Mouse (Mus musculus): ENCODE measurements at regions not wholly inside any gene's neighbourhood (a gene's known extent, or its start where the extent isn't known, plus 50 kb on each side); places are given as distances from the start of the nearest gene placed in this dataset.
"Not testable (repeated sequence)": the region's sequence is repeated elsewhere in the genome, so short reads cannot be mapped to it uniquely, and the experiment has no call there.

- DNase-seq (ENCODE audit: low spot score): peak; percentile 19
Measured at GRCm38 (mm10) chr6:16765354-16765753, 132.9 kb downstream of the Tfec start.

GRCm38 (mm10) chr6:16764707-16765106 lies 133.5 kb downstream of the Tfec start:
- peak; percentile 68 for DNase-seq (ENCODE audit: low spot score)

- DNase-seq (ENCODE audit: low spot score): not testable (repeated sequence)
Measured at GRCm38 (mm10) chr6:16755044-16755443, 143.2 kb downstream of the Tfec start.

- DNase-seq (ENCODE audit: low spot score): no peak
Measured at GRCm38 (mm10) chr6:16733184-16733583, 165.1 kb downstream of the Tfec start.

GRCm38 (mm10) chr6:16732095-16732494 lies 166.1 kb downstream of the Tfec start:
- no peak for DNase-seq (ENCODE audit: low spot score)

- DNase-seq (ENCODE audit: low spot score): peak; percentile 78
Measured at GRCm38 (mm10) chr6:16727256-16727890, 170.9 kb downstream of the Tfec start.

- DNase-seq (ENCODE audit: low spot score): no peak
Measured at GRCm38 (mm10) chr6:16725256-16725655, 173.0 kb downstream of the Tfec start.

- no peak for DNase-seq (ENCODE audit: low spot score)
Measured at GRCm38 (mm10) chr6:16704496-16704895, 193.7 kb downstream of the Tfec start.

GRCm38 (mm10) chr6:16703412-16703746 lies 194.9 kb downstream of the Tfec start:
- no peak for DNase-seq (ENCODE audit: low spot score)

GRCm38 (mm10) chr6:16702706-16703411 lies 195.4 kb downstream of the Tfec start:
- no peak for DNase-seq (ENCODE audit: low spot score)

- no peak for DNase-seq (ENCODE audit: low spot score)
Measured at GRCm38 (mm10) chr6:16697285-16697684, 201.0 kb downstream of the Tfec start.

GRCm38 (mm10) chr6:16668004-16668403 lies 230.2 kb downstream of the Tfec start:
- peak; percentile 84 for DNase-seq (ENCODE audit: low spot score)

GRCm38 (mm10) chr6:16667241-16667640 lies 231.0 kb downstream of the Tfec start:
- peak; percentile 72 for DNase-seq (ENCODE audit: low spot score)

- no peak for DNase-seq (ENCODE audit: low spot score)
Measured at GRCm38 (mm10) chr6:16646269-16646668, 252.0 kb downstream of the Tfec start.

- DNase-seq (ENCODE audit: low spot score): no peak
Measured at GRCm38 (mm10) chr6:16643519-16643918, 254.7 kb downstream of the Tfec start.

- DNase-seq (ENCODE audit: low spot score): no peak
Measured at GRCm38 (mm10) chr6:16636736-16637304, 261.4 kb downstream of the Tfec start.

GRCm38 (mm10) chr6:16636108-16636507 lies 262.1 kb downstream of the Tfec start:
- peak; percentile 48 for DNase-seq (ENCODE audit: low spot score)

- DNase-seq (ENCODE audit: low spot score): peak; percentile 36
Measured at GRCm38 (mm10) chr6:16607393-16608023, 290.7 kb downstream of the Tfec start.

GRCm38 (mm10) chr6:16606687-16607392 lies 291.4 kb downstream of the Tfec start:
- peak; percentile 24 for DNase-seq (ENCODE audit: low spot score)

- no peak for DNase-seq (ENCODE audit: low spot score)
Measured at GRCm38 (mm10) chr6:16592411-16592810, 305.8 kb downstream of the Tfec start.

GRCm38 (mm10) chr6:16582302-16582701 lies 315.9 kb downstream of the Tfec start:
- DNase-seq (ENCODE audit: low spot score): no peak

- DNase-seq (ENCODE audit: low spot score): no peak
Measured at GRCm38 (mm10) chr6:16581801-16582200, 316.4 kb downstream of the Tfec start.
